7 mouse cellular contexts compared by ENCODE assay signal in genomic region chr4:133058123-133058453, GRCm38 (mm10). TPM values are rescaled to one million over a fixed set of nuclear protein-coding genes. Genes with fewer than 3 reads are reported as not detected.
DNase-seq lines count a peak whose midpoint lies in the region; ATAC-seq and TF ChIP-seq lines count a peak whose summit lies in the region.

No protein-coding gene starts in this region.

- H3K27ac ChIP-seq in layer of hippocampus, adult 2 months, result peak overlapping the region; percentile 72; the same call in 1 of the 2 replicates
- 0 out of 2 replicates have a peak overlapping the region, but pooled peaks have one; percentile 35 for H3K27ac ChIP-seq in embryonic facial prominence, embryonic 11.5 days (replicated peaks; ENCODE audit: low read depth, low read length)
- H3K27ac ChIP-seq in liver, embryonic 14.5 days, result peak overlapping the region; percentile 96

- no peak overlapping the region for H3K4me2 ChIP-seq in embryonic facial prominence, embryonic 11.5 days (ENCODE audit: low read depth, low read length)
- H3K4me2 ChIP-seq in liver, embryonic 14.5 days (ENCODE audit: low read depth), result peak overlapping the region; percentile 75

- no peak for TF ChIP-seq CTCF in layer of hippocampus, adult 2 months (conservative IDR thresholded peaks at IDR 0.05)
- no peak for TF ChIP-seq CTCF in G1E (IDR thresholded peaks at IDR 0.05; ENCODE audit: low read depth, low read length)
- no peak for TF ChIP-seq CTCF in liver, embryonic 14.5 days (IDR thresholded peaks at IDR 0.05; ENCODE audit: low read depth)

- no peak overlapping the region for H3K9ac ChIP-seq in embryonic facial prominence, embryonic 11.5 days (replicated peaks; ENCODE audit: low read length)
- H3K9ac ChIP-seq in liver, embryonic 14.5 days (replicated peaks), result peak overlapping the region; percentile 44

- no peak for DNase-seq in layer of hippocampus, adult 2 months (ENCODE audit: low spot score in 2 of 2)
- DNase-seq in layer of hippocampus, postnatal 14 days (ENCODE audit: low spot score in 2 of 2), result no peak
- DNase-seq in G1E (ENCODE audit: low spot score), result no peak
- DNase-seq in embryonic facial prominence, embryonic 11.5 days (ENCODE audit: low spot score), result no peak
- DNase-seq in liver, embryonic 14.5 days (ENCODE audit: low read depth in 3 of 3, low spot score in 3 of 3), result no peak
- no peak for DNase-seq in cerebellum, adult 8-10 months
- DNase-seq in layer of hippocampus, postnatal 10 days (ENCODE audit: low spot score in 2 of 2), result no peak

- no peak for ATAC-seq in G1E (ENCODE audit: extremely low read depth, insufficient number of reproducible peaks, low FRiP score, poor library complexity, severe bottlenecking)
- no peak for ATAC-seq in embryonic facial prominence, embryonic 11.5 days (replicated peaks; ENCODE audit: insufficient number of reproducible peaks, low FRiP score, low TSS enrichment, low read depth)
- ATAC-seq in liver, embryonic 14.5 days (ENCODE audit: insufficient read depth), result peak; percentile 47

- H3K27me3 ChIP-seq in G1E (ENCODE audit: insufficient read depth, low read length), result no peaks in the 10 kb centered on the region
- no peaks in the 10 kb centered on the region for H3K27me3 ChIP-seq in embryonic facial prominence, embryonic 11.5 days (ENCODE audit: control insufficient read depth, insufficient read depth, low read length)
- no peaks in the 10 kb centered on the region for H3K27me3 ChIP-seq in liver, embryonic 14.5 days (ENCODE audit: control insufficient read depth, insufficient read depth, low read length)

- 85% methylated on average over 4 of the region's 4 CpGs for WGBS in embryonic facial prominence, embryonic 11.5 days
- 38% methylated on average over 4 of the region's 4 CpGs for WGBS in liver, embryonic 14.5 days (ENCODE audit: insufficient replicate concordance)

- H3K4me3 ChIP-seq in layer of hippocampus, adult 2 months, result no peak overlapping the region
- peak overlapping the region; percentile 65; the same call in 1 of the 2 replicates for H3K4me3 ChIP-seq in G1E (ENCODE audit: low read depth, low read length)
- no peak overlapping the region for H3K4me3 ChIP-seq in embryonic facial prominence, embryonic 11.5 days (ENCODE audit: low read depth, low read length)
- peak overlapping the region; percentile 0 to 34; a peak in 3 of 4 replicates for H3K4me3 ChIP-seq in liver, embryonic 14.5 days (ENCODE audit: insufficient read depth in 1 of 2, low read depth in 2 of 2, low read length in 2 of 2)

- H3K36me3 ChIP-seq in G1E (replicated peaks), result peaks cover 47% of the 10 kb centered on the region
- peaks cover 16% of the 10 kb centered on the region for H3K36me3 ChIP-seq in embryonic facial prominence, embryonic 11.5 days (replicated peaks; ENCODE audit: control insufficient read depth, insufficient read depth, low read depth, low read length)
- H3K36me3 ChIP-seq in liver, embryonic 14.5 days (replicated peaks; ENCODE audit: control insufficient read depth, insufficient read depth, low read depth), result no peaks in the 10 kb centered on the region; the same call in 1 of the 2 replicates

- no peak for TF ChIP-seq EP300 in liver, embryonic 14.5 days (IDR thresholded peaks at IDR 0.05; ENCODE audit: low read depth)

- no peaks in the 10 kb centered on the region for H3K9me3 ChIP-seq in G1E (replicated peaks)
- H3K9me3 ChIP-seq in embryonic facial prominence, embryonic 11.5 days (replicated peaks; ENCODE audit: control insufficient read depth, low read length), result no peaks in the 10 kb centered on the region
- H3K9me3 ChIP-seq in liver, embryonic 14.5 days (ENCODE audit: control insufficient read depth, low read length), result no peaks in the 10 kb centered on the region

- H3K4me1 ChIP-seq in G1E (ENCODE audit: insufficient read depth, low read depth, low read length), result peaks cover 58% of the 10 kb centered on the region
- peaks cover 18% of the 10 kb centered on the region for H3K4me1 ChIP-seq in embryonic facial prominence, embryonic 11.5 days (ENCODE audit: control insufficient read depth, insufficient read depth, low read length)
- H3K4me1 ChIP-seq in liver, embryonic 14.5 days (replicated peaks; ENCODE audit: control insufficient read depth in 2 of 2, insufficient read depth in 2 of 2, low read length in 1 of 2), result peaks cover 38 to 40% of the 10 kb centered on the region in 2 experiments

RNA-seq across cellular contexts. Expression of gene Ahdc1, which starts 47.0 kb away (rescaled TPM):
- 100 to 1,000 TPM; 108 to 113 TPM for total RNA-seq in layer of hippocampus, adult 2 months (2021)
- 10 to 100 TPM; 88.6 to 96.3 TPM for total RNA-seq in layer of hippocampus, postnatal 14 days (2021)
- 15.6 and 19.8 TPM in 2 replicates for total RNA-seq in G1E (2014; fragmentation: Nextera tagmentation)
- total RNA-seq in G1E (2017), result 2.7 TPM in 2 replicates
- polyA plus RNA-seq in G1E (2012), result 37.6 and 37.9 TPM in 2 replicates
- 6.6 and 7.7 TPM in 2 replicates for polyA plus RNA-seq in embryonic facial prominence, embryonic 11.5 days (2014; fragmentation: Nextera tagmentation; extraction: Ambion mirVana)
- 1.3 and 1.7 TPM in 2 replicates for polyA plus RNA-seq in liver, embryonic 14.5 days (2012; rRNA removed)
- 0.53 and 0.75 TPM in 2 replicates for polyA plus RNA-seq in liver, embryonic 14.5 days (2014; fragmentation: Nextera tagmentation; extraction: Ambion mirVana)
- 100 to 1,000 TPM in 1 of 2 experiments, 10 to 100 TPM in 1; 98.1 to 103 TPM for total RNA-seq in layer of hippocampus, postnatal 10 days (2021)

Comparison
In these comparisons a context has a peak if more than half of its experiments do, and no peak if none do; other contexts are left out.
1. H3K27ac ChIP-seq: peak in every context shown above with its lines; median percentile 96 in liver, embryonic 14.5 days; 72 in layer of hippocampus, adult 2 months; 35 in embryonic facial prominence, embryonic 11.5 days.
2. H3K4me3 ChIP-seq: peak in G1E (single experiment) and liver, embryonic 14.5 days (2 of 2); none in layer of hippocampus, adult 2 months (single experiment) and embryonic facial prominence, embryonic 11.5 days (single experiment).
3. RNA of gene Ahdc1, which starts 47.0 kb away (total RNA-seq): 108 to 113 TPM in layer of hippocampus, adult 2 months, 98.1 to 103 TPM in layer of hippocampus, postnatal 10 days and 88.6 to 96.3 TPM in layer of hippocampus, postnatal 14 days; 2.7 to 19.8 TPM in G1E; every median in the first group is over 4 times any median in the second.